Mouse (Mus musculus): Measurements from ENCODE around the gene Inpp5d. TPM values are rescaled to one million over a fixed set of nuclear protein-coding genes. Genes with fewer than 3 reads are reported as not detected.
A peak's percentile ranks its signal among the peaks of the same experiment; 100 is the strongest.

The Inpp5d gene
- polyA plus RNA-seq, 1 experiment from 2014 or later: 7.5 TPM

DNA sequence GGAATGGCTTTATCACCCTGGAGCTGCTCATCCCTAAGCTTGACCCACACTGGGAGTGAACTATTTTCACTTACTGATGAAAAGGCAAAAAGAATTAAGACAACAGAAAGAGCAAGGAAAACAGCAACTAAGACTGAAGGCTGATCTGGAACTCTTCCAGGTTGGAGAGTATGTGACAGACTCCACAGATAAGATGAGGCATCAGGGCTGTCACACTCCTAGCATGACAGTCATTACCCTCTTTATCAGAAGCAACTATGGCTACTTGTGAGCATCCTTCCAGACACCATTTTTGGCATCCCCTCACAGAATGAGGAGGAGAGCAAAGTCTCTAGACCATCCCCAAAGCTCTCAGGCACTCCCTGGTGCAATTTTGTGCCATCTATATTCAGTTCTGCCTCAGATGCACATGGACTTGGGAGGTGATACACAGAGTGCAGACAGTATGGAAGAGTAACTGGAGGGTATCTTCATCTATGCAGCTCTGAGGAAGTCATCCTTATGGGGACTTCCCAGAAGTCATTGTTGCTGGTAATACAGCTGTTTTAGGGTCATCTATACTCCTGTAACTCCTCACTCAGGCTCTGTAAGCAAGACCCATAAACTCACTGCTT is 129.4 kb downstream of the Inpp5d start:
- Histone ChIP-seq H3K27me3 (ENCODE audit: control insufficient read depth, insufficient read depth, low read length) (no peaks in the 10 kb centered on the region; the same call in 1 of the 2 replicates), H3K9me3 (ENCODE audit: control insufficient read depth, low read length) (no peaks in the 10 kb centered on the region), H3K9ac (ENCODE audit: low read depth, low read length) (no peak overlapping the region), H3K36me3 (ENCODE audit: control insufficient read depth, insufficient read depth, low read length) (no peaks in the 10 kb centered on the region), H3K27ac (ENCODE audit: low read depth, low read length) (no peak overlapping the region), H3K4me1 (ENCODE audit: control insufficient read depth, insufficient read depth, low read length) (no peaks in the 10 kb centered on the region), H3K4me3 (ENCODE audit: low read length) (no peak overlapping the region), H3K4me2 (replicated peaks; ENCODE audit: low read depth, low read length) (no peak overlapping the region)
- no peak for ATAC-seq (ENCODE audit: low FRiP score, low TSS enrichment)

DNA sequence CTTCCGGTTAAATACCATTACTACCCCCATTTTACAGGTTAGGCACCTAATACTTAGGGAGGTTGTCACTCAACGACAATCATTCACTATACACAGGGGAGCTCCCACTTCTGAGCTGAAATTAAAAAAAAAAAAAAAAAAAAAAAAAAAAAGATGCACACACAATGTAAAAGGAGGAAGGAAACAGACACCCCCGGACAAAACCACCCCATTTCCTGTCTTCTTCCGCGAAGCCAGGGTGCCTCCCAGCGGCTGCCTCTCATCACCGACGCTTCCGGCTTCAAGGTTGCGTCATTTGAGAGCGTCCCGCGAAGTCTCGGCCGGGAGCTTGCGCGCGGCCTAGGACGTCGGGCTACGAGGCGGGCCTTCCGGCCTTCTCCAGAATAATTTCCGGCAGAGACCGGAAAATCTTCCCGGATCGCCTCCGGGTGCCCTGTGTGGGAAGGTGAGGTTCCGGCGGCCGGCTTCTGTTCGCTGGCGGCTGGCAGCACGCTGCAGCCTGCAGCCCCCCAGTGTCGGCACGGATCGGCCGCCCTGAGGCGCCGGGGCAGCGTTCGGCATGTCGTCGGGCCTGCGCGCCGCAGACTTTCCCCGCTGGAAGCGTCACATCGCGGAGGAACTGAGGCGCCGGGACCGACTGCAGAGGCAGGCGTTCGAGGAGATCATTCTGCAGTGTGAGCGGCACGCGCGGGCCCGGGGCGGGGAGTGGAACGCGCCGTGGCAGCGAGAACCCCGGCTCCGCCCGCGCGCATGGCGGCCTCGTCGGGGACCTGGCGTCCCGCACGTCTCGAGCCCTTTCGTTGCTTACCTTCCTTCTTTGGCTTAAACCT is 135.7 kb downstream of the Inpp5d start, which contains the start of gene Atg16l1:
Gene Atg16l1 (plus strand): TSS at position 230 of the 830 bp plus-strand sequence.
- peak within 1 kb of the TSS; percentile 100 for H3K4me3 ChIP-seq (ENCODE audit: low read length)
- H3K4me1 ChIP-seq (ENCODE audit: control insufficient read depth, insufficient read depth, low read length): peaks cover 8% of the 10 kb centered on the region
- H3K27ac ChIP-seq (ENCODE audit: low read depth, low read length): peak within 1 kb of the TSS; percentile 85
- no peaks in the 10 kb centered on the region for H3K27me3 ChIP-seq (ENCODE audit: control insufficient read depth, insufficient read depth, low read length)
- H3K9me3 ChIP-seq (ENCODE audit: control insufficient read depth, low read length): no peaks in the 10 kb centered on the region
- H3K4me2 ChIP-seq (replicated peaks; ENCODE audit: low read depth, low read length): peak within 1 kb of the TSS; percentile 82
- peak within 1 kb of the TSS; percentile 97 for H3K9ac ChIP-seq (ENCODE audit: low read depth, low read length)
- under 1% methylated on average over 79 of the region's 79 CpGs for WGBS
- peak; percentile 98 for ATAC-seq (ENCODE audit: low FRiP score, low TSS enrichment)
- peaks cover 20% of the 10 kb centered on the region for H3K36me3 ChIP-seq (ENCODE audit: control insufficient read depth, insufficient read depth, low read length)

GRCm38 (mm10) chr1:87763821-87764220 is 143.7 kb downstream of the Inpp5d start:
- Histone ChIP-seq H3K27me3 (ENCODE audit: control insufficient read depth, insufficient read depth, low read length) (no peaks in the 10 kb centered on the region), H3K4me1 (ENCODE audit: control insufficient read depth, insufficient read depth, low read length) (no peaks in the 10 kb centered on the region), H3K4me3 (ENCODE audit: low read length) (no peak overlapping the region), H3K9ac (ENCODE audit: low read depth, low read length) (no peak overlapping the region), H3K9me3 (ENCODE audit: control insufficient read depth, low read length) (no peaks in the 10 kb centered on the region), H3K36me3 (ENCODE audit: control insufficient read depth, insufficient read depth, low read length) (peaks cover 94% of the 10 kb centered on the region), H3K27ac (ENCODE audit: low read depth, low read length) (no peak overlapping the region), H3K4me2 (replicated peaks; ENCODE audit: low read depth, low read length) (no peak overlapping the region)
- WGBS: 90% methylated on average over 3 of the region's 3 CpGs
- no peak for ATAC-seq (ENCODE audit: low FRiP score, low TSS enrichment)

- H3K4me2 ChIP-seq (replicated peaks; ENCODE audit: low read depth, low read length): no peak overlapping the region
- H3K4me3 ChIP-seq (ENCODE audit: low read length): no peak overlapping the region
- peaks cover 90% of the 10 kb centered on the region for H3K36me3 ChIP-seq (ENCODE audit: control insufficient read depth, insufficient read depth, low read length)
- H3K4me1 ChIP-seq (ENCODE audit: control insufficient read depth, insufficient read depth, low read length): no peaks in the 10 kb centered on the region
- H3K27me3 ChIP-seq (ENCODE audit: control insufficient read depth, insufficient read depth, low read length): no peaks in the 10 kb centered on the region
- H3K27ac ChIP-seq (ENCODE audit: low read depth, low read length): no peak overlapping the region
- H3K9ac ChIP-seq (ENCODE audit: low read depth, low read length): no peak overlapping the region
- 90% methylated on average over 2 of the region's 2 CpGs for WGBS
- H3K9me3 ChIP-seq (ENCODE audit: control insufficient read depth, low read length): no peaks in the 10 kb centered on the region
- ATAC-seq (ENCODE audit: low FRiP score, low TSS enrichment): no peak
Observed at GRCm38 (mm10) chr1:87765741-87766140, 145.6 kb downstream of the Inpp5d start.

GRCm38 (mm10) chr1:87766233-87766632 is 146.1 kb downstream of the Inpp5d start:
- ATAC-seq (ENCODE audit: low FRiP score, low TSS enrichment): no peak
- Histone ChIP-seq H3K9me3 (ENCODE audit: control insufficient read depth, low read length) (no peaks in the 10 kb centered on the region), H3K27me3 (ENCODE audit: control insufficient read depth, insufficient read depth, low read length) (no peaks in the 10 kb centered on the region), H3K4me1 (ENCODE audit: control insufficient read depth, insufficient read depth, low read length) (no peaks in the 10 kb centered on the region), H3K27ac (ENCODE audit: low read depth, low read length) (no peak overlapping the region), H3K4me3 (ENCODE audit: low read length) (no peak overlapping the region), H3K9ac (ENCODE audit: low read depth, low read length) (no peak overlapping the region), H3K4me2 (replicated peaks; ENCODE audit: low read depth, low read length) (no peak overlapping the region), H3K36me3 (ENCODE audit: control insufficient read depth, insufficient read depth, low read length) (peaks cover 91% of the 10 kb centered on the region)
- 93% methylated on average over 3 of the region's 3 CpGs for WGBS

GRCm38 (mm10) chr1:87769263-87769662 is 149.2 kb downstream of the Inpp5d start:
- Histone ChIP-seq H3K4me2 (replicated peaks; ENCODE audit: low read depth, low read length) (no peak overlapping the region), H3K27ac (ENCODE audit: low read depth, low read length) (no peak overlapping the region), H3K9ac (ENCODE audit: low read depth, low read length) (no peak overlapping the region), H3K36me3 (ENCODE audit: control insufficient read depth, insufficient read depth, low read length) (peaks cover 89% of the 10 kb centered on the region), H3K4me1 (ENCODE audit: control insufficient read depth, insufficient read depth, low read length) (no peaks in the 10 kb centered on the region), H3K9me3 (ENCODE audit: control insufficient read depth, low read length) (0 out of 2 replicates have a peak, but pooled peaks cover 3% of the 10 kb centered on the region), H3K4me3 (ENCODE audit: low read length) (no peak overlapping the region), H3K27me3 (ENCODE audit: control insufficient read depth, insufficient read depth, low read length) (no peaks in the 10 kb centered on the region)
- no peak for ATAC-seq (ENCODE audit: low FRiP score, low TSS enrichment)
- WGBS: 100% methylated on average over 2 of the region's 2 CpGs

Other genes starting within 250 kb of the Inpp5d start
- 0.30 and 0.60 TPM in 2 replicates for gene Kcnj13, start 225.6 kb upstream of the Inpp5d start, polyA plus RNA-seq (2014; fragmentation: Nextera tagmentation; extraction: Ambion mirVana)
- gene Snorc, start 150.0 kb upstream of the Inpp5d start, polyA plus RNA-seq (2014; fragmentation: Nextera tagmentation; extraction: Ambion mirVana): not detected in 2 replicates
- 0.20 and 0.80 TPM in 2 replicates for gene Neu2, start 110.4 kb upstream of the Inpp5d start, polyA plus RNA-seq (2014; fragmentation: Nextera tagmentation; extraction: Ambion mirVana)
- gene Ngef, start 46.4 kb upstream of the Inpp5d start, polyA plus RNA-seq (2014; fragmentation: Nextera tagmentation; extraction: Ambion mirVana): 0.96 and 1.5 TPM in 2 replicates
- 23.7 and 33.1 TPM in 2 replicates for gene Atg16l1, start 135.6 kb downstream of the Inpp5d start, polyA plus RNA-seq (2014; fragmentation: Nextera tagmentation; extraction: Ambion mirVana)
- 2.6 and 3.7 TPM in 2 replicates for gene Sag, start 183.4 kb downstream of the Inpp5d start, polyA plus RNA-seq (2014; fragmentation: Nextera tagmentation; extraction: Ambion mirVana)
- gene Dgkd, start 233.0 kb downstream of the Inpp5d start, polyA plus RNA-seq (2014; fragmentation: Nextera tagmentation; extraction: Ambion mirVana): 18.1 and 32.6 TPM in 2 replicates